Mouse (Mus musculus) monocyte, adult 5-6 weeks (primary cell): ENCODE measurements around the gene Muc3. TPM values are rescaled to one million over a fixed set of nuclear protein-coding genes. Genes with fewer than 3 reads are reported as not detected.

Source experiments
- ATAC-seq: fragments of 153-309, 156-312 bp; replicated peaks from 2 replicates; pipeline ENCODE4 v1.8.0; 2017; ENCODE audit warnings: mild to moderate bottlenecking; ENCODE audit not compliant: low TSS enrichment, insufficient number of reproducible peaks, severe bottlenecking, poor library complexity, low FRiP score
- total RNA-seq: library from RNA; stranded (forward); fragments of 200-1000, 200-491, 200-594 nt; gene quantifications from 3 replicates; pipeline ENCODE4 v1.2.3, GENCODE M21; 2017

Muc3 gene
- total RNA-seq, 1 experiment from 2014 or later: not detected

DNA sequence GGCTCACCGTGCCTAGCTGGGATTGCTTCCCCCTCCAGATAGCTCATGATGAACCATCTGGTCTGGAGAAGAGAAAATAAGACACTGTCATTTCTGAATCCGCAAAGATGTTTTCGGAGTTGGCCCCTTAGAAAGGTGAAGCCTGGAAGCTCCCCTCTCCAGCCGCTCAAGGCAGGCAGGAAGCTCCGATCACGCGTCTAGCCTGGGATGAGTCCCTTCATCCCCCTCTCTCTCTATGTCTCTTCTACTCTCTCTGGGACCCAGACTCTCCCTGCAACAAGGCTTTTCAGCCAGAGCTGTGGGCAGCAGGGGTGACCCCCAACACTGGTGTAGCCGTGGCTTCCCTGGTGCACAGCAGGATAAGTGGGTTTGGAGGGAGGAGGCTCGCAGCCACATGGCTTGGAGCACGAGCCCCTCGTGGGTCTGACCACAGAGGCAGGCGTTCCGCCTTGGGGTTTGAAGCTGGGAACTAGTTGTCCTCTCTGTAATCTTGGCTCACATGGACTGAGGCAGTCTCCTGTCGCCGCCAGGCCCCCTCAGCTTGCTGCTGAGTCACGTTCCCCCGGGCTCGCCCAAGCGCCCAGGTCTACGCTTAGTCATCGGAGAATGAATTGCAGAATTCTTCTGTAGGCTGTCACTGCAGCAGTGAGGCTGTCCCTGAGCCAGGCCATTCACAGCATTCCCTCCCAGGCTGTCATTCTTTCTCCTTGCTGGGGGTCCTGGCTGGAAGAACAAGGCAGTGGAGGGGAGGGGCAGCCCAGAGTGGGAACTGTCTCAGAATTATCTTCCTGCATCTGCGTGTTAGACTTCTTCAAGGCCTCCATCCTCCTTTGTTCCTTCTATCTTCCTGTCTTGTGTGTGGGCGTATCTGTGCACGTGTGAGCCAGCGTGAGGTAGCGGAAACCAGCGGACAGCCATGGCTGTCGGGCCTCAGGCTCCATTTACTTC lies 46.3 kb downstream of the Muc3 start:
- ATAC-seq: peak; percentile 43; the same call in 1 of the 2 replicates

DNA sequence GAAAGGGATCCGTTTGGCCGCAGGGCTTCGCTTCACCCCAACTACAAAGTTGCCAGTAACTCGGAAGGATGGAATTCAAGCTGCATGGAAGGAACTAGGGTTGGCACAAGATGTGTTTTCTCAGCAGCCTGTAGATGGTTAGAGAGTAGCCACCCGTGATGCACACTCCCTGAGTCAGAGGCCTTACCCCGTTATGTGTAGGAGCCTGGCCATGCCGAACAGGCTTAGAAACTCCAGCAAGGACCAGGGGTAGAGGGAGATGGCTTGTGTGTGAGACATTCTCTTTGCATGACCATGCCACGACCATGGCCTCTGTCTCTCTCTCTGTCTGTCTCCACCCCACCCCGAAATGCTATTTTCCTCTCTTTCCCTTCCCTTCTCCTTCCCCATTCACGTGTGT lies 47.0 kb downstream of the Muc3 start:
- ATAC-seq: no peak

DNA sequence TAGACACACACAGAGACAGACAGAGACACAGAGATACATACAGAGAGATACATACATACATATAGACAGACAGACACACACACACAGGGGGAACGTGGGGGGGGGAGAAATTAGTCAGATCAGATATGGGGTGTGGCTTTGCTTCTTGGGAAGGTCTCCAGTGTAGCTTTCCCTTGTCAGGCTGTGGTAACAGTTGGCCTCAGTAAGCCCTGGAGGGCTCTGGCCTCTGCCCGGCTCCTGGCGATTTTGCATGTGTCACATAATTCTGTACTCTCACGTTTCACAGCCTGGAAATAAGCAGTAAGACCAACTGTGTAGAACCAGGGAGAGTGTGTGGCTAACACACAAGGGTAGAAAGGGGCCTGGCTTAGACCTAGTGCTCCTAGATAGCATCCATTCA lies 48.5 kb downstream of the Muc3 start:
- no peak for ATAC-seq

DNA sequence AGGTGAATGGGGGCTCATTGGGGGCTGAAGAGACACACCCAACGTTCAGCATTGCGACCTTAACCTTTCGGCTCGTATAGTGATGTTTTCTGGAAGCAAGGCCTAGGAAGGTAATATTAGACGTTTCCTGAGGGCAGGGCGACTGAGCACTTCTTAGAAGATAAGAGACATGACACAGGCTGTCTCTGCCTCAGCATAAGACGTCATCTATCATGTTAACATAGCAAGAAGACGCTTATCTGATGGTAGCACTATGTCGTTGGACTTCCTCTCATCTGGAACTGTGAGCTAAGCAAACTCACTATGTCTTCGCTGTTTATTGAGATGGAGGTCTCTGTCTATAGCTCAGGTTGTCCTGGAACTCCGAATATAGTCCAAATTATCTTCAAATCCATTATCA lies 50.7 kb downstream of the Muc3 start:
- ATAC-seq: no peak

DNA sequence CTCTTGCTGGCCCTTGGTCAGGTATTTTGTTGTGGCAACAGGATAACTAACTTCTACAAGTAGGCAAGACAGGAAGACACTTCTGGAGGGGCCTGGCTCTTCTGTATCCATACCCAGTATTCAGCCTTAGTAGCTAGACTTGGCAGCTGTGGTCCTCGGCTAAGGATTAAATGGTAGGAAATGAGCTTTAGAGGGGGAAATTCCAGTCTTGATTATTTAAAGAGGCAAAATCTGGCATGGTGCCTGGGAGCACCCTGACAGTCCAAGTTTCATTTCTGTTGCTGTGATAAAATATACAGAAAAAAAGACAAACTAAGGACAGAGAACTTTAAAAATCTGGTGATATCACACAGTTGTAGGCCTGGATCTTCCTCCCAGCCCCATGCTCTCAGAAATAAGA lies 53.1 kb downstream of the Muc3 start:
- ATAC-seq: no peak

DNA sequence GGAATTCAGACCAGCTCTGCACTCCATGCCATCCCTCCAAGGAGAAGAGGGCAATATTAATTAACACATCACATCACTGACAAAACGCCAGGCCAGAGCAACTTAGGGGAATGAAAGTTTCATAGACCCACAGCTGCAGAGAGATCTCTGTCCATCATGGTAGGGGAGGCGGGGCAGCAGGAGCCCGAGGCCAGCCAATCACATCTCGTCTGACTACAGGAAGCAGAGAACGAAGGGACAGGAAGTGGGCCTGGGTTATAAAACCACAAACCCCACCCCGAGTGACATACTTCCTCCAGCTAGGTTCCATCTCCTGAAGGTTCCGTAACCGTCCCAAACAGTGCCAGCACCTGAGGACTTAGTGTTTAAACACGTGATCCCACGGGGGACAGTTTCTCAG lies 54.0 kb downstream of the Muc3 start:
- 0 out of 2 replicates have a peak, but pooled peaks have one; percentile 53 for ATAC-seq

DNA sequence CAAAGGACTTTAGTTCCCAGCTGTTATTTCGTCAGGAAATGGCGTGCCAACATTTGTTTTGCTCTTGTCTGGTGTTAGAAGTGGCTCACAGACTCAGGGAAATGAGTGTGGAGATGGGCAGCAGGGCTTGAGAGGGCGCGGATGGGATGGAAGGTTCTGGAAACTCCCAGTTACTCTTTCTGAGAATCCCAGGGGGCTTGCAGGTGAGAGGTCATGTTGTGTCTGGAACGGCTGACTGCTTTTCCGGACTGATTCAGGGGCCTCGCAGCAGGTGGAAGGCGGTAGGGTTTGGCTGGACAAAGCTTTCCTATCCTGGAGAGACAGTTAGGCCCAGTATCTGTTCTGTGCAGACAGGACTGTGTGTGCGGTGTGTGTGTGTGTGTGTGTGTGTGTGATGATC lies 55.4 kb downstream of the Muc3 start:
- no peak for ATAC-seq

DNA sequence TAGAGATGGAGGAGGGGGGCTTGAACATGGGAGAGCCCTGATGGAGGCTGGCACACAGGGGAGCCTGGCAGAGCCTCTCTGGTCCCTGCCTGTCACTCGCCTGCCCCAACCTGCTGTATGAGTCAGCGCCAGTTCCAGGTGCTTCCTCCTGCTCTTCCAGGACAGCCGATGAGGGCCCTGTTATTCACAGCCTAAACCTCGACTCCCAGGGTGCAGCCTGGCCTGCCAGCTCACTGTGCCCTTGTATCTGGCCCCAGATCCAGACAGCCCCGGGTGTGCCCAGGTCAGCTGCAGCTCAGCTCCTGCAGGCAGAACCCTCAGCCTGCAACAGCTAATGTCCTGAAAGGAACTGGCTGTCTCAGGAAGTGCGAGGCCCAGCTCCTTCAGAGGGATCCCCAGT lies 57.6 kb downstream of the Muc3 start:
- ATAC-seq: no peak

DNA sequence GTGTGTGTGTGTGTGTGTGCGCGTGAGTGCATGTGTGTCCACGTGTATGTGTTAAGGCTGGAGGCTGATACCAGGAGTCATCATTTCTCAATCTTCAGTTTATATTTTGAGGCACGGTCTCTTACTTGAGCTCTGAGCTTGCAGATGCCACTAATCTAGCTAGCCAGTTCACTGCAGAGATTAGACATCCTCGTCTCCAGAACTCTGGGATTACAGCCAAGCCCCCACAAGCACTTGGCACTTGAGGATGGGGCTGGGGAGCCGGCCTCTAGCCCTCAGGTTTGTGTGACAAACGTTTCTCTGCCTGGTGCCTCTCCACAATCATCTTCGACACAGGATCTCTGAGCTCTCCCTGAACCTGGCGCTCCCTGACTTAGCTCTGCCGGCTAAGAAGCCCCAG lies 58.3 kb downstream of the Muc3 start:
- no peak for ATAC-seq

DNA sequence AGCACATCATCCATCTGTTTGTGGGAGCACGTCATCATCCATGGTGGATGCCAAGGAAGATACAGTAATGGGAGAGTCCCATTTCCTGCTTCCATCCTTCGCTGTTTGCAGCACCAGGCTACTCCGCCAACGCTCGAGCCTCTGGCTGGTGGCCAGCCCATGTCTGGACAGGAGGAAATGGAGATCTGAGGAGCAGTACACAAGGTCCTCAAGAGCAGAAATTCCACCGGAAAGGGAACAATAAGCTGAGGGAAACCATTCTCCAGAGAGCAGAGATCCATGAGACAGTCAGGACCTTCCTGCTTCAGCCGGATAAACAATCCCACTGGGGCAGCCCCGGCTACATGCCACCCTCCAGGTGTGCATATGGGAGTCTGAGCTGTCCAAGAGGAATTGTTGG lies 61.7 kb downstream of the Muc3 start:
- ATAC-seq: no peak

DNA sequence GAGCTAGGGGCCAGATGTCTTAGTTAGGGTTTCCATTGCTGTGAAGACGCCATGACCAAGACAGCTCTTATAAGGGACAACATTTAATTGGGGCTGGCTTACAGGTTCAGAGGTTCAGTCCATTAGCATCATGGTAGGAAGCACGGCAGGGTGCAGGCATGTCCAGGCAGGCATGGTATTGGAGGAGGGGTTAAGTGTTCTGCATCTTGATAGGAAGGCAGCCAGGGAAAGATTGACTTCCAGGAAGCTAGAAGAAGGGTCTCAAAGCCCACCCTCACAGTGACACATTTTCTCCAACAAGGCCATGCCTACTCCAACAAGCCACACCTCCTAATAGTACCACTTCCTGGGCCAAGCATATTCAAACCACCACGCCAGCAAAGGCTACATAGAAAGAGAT lies 63.4 kb downstream of the Muc3 start:
- ATAC-seq: no peak

DNA sequence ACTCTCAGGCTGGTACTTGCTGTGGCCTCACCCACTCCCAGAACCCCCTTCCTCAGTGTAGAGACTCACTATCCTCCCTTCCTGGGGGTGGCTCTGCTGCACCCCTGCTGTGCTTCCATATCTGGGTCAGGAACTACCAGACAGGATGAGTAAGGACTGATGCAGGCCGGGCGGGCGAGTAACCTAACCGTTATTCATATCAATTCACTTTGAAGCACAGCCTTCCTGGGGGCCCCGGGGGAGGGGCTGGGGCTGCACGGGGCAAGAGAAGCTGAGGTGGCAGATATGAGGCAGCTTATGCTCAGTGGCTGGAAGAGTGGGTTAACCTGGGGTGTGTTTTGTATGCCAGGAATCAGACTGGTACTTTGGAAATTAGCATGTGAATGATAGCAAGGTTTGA lies 64.1 kb downstream of the Muc3 start:
- ATAC-seq: no peak

Other genes starting within 250 kb of the Muc3 start
- 2.3 to 8.5 TPM (median 3.4 TPM) in 3 replicates for gene Ift22, start 241.2 kb downstream of the Muc3 start, total RNA-seq
- 159 to 216 TPM (median 206 TPM) in 3 replicates for gene Fis1, start 196.0 kb downstream of the Muc3 start, total RNA-seq
- gene Cldn15, start 182.7 kb downstream of the Muc3 start, total RNA-seq: 1.7 to 5.1 TPM (median 1.8 TPM) in 3 replicates
- gene Plod3, start 162.3 kb downstream of the Muc3 start, total RNA-seq: 193 to 207 TPM (median 205 TPM) in 3 replicates
- 21.8 to 58.2 TPM (median 38.8 TPM) in 3 replicates for gene Znhit1, start 161.3 kb downstream of the Muc3 start, total RNA-seq
- not detected in 3 replicates for gene Vgf, start 122.9 kb downstream of the Muc3 start, total RNA-seq
- 11.6 to 30.8 TPM (median 18.7 TPM) in 3 replicates for gene Ap1s1, start 103.2 kb downstream of the Muc3 start, total RNA-seq
- gene Serpine1, start 77.1 kb downstream of the Muc3 start, total RNA-seq: not detected in 3 replicates
- gene Trim56, start 33.1 kb downstream of the Muc3 start, total RNA-seq: 36.1 to 76.1 TPM (median 37.9 TPM) in 3 replicates
- gene Muc3a, start 63.1 kb upstream of the Muc3 start, total RNA-seq: not detected in 3 replicates
- gene Ache, start 138.2 kb upstream of the Muc3 start, total RNA-seq: 0.57 to 1.2 TPM in 2 of 3 replicates, not detected in the other
- gene Ufsp1, start 145.3 kb upstream of the Muc3 start, total RNA-seq: 0.64 to 3.0 TPM (median 1.2 TPM) in 3 replicates
- gene Srrt, start 158.4 kb upstream of the Muc3 start, total RNA-seq: 250 to 289 TPM (median 261 TPM) in 3 replicates
- 2.7 to 4.0 TPM (median 3.2 TPM) in 3 replicates for gene Trip6, start 165.1 kb upstream of the Muc3 start, total RNA-seq
- gene Slc12a9, start 184.3 kb upstream of the Muc3 start, total RNA-seq: 24.2 to 30.4 TPM (median 25.2 TPM) in 3 replicates
- gene Ephb4, start 200.8 kb upstream of the Muc3 start, total RNA-seq: not detected in 3 replicates